Mouse (Mus musculus): ENCODE measurements around the gene Scoc.

GRCm38 (mm10) chr8:83451056-83451455 lies 7.1 kb downstream of the Scoc start:
- peak; percentile 90 for TF ChIP-seq CTCF (IDR thresholded peaks at IDR 0.05; ENCODE audit: low read depth)
- TF ChIP-seq EP300 (IDR thresholded peaks at IDR 0.05; ENCODE audit: low read depth): no peak
